ENCODE assay signal across 23 mouse cellular contexts in genomic region chr2:167381596-167381995, GRCm38 (mm10). TPM values are rescaled to one million over a fixed set of nuclear protein-coding genes. Genes with fewer than 3 reads are reported as not detected.
DNase-seq lines count a peak whose midpoint lies in the region; TF ChIP-seq lines count a peak whose summit lies in the region.
"Had no signal": no experiment of that assay in that cellular context is flagged by ENCODE, and none has a peak within 500 bp of the region (broad histone marks: within the 10 kb centered on the region; RNA-seq: fewer than 3 reads in every experiment).

No protein-coding gene starts in this region.

- no peaks in the 10 kb centered on the region for H3K9me3 ChIP-seq in megakaryocyte, embryonic 14.5 days
- H3K9me3 ChIP-seq: embryonic facial prominence, embryonic 15.5 days; forebrain, embryonic 15.5 days; hindbrain, embryonic 10.5 days; intestine, embryonic 15.5 days; limb, embryonic 13.5 days; liver, embryonic 13.5 days; midbrain, embryonic 13.5 days; neural tube, embryonic 12.5 days had no signal

- H3K27me3 ChIP-seq in kidney, adult 2 months (replicated peaks; ENCODE audit: control insufficient read depth, insufficient read depth, low read length) = no peaks in the 10 kb centered on the region
- peaks cover 86% of the 10 kb centered on the region for H3K27me3 ChIP-seq in megakaryocyte, embryonic 14.5 days (replicated peaks)
- H3K27me3 ChIP-seq: embryonic facial prominence, embryonic 15.5 days; forebrain, embryonic 15.5 days; intestine, embryonic 15.5 days; limb, embryonic 13.5 days; liver, embryonic 13.5 days; midbrain, embryonic 13.5 days; neural tube, embryonic 12.5 days had no signal

- H3K4me1 ChIP-seq in kidney, adult 2 months (ENCODE audit: control insufficient read depth, insufficient read depth, low read length) = peaks cover 26% of the 10 kb centered on the region
- peaks cover 5% of the 10 kb centered on the region; the same call in 1 of the 2 replicates for H3K4me1 ChIP-seq in brown adipose tissue, adult 24 weeks (ENCODE audit: control insufficient read depth, insufficient read depth, insufficient read length, low read length)
- H3K4me1 ChIP-seq in megakaryocyte, embryonic 14.5 days = peaks cover 41% of the 10 kb centered on the region
- H3K4me1 ChIP-seq: embryonic facial prominence, embryonic 15.5 days; forebrain, embryonic 15.5 days; limb, embryonic 13.5 days; midbrain, embryonic 13.5 days had no signal

- no peaks in the 10 kb centered on the region for H3K36me3 ChIP-seq in kidney, adult 2 months (ENCODE audit: control insufficient read depth, insufficient read depth, low read length)
- H3K36me3 ChIP-seq in megakaryocyte, embryonic 14.5 days (replicated peaks; ENCODE audit: low read length) = no peaks in the 10 kb centered on the region
- H3K36me3 ChIP-seq: embryonic facial prominence, embryonic 15.5 days; forebrain, embryonic 15.5 days; hindbrain, embryonic 10.5 days; intestine, embryonic 15.5 days; limb, embryonic 13.5 days; liver, embryonic 13.5 days; midbrain, embryonic 13.5 days; neural tube, embryonic 12.5 days had no signal

- H3K27ac ChIP-seq in kidney, adult 2 months (ENCODE audit: insufficient read depth, low read depth, low read length) = 0 out of 2 replicates have a peak overlapping the region, but pooled peaks have one; percentile 76
- H3K27ac ChIP-seq in brown adipose tissue, adult 24 weeks (replicated peaks; ENCODE audit: low read depth, low read length) = peak overlapping the region; percentile 37
- H3K27ac ChIP-seq: embryonic facial prominence, embryonic 15.5 days; forebrain, embryonic 15.5 days; hindbrain, embryonic 10.5 days; intestine, embryonic 15.5 days; layer of hippocampus, adult 2 months; limb, embryonic 13.5 days; midbrain, embryonic 13.5 days; neural tube, embryonic 12.5 days had no signal

- TF ChIP-seq CTCF in kidney, adult 2 months (conservative IDR thresholded peaks at IDR 0.05; ENCODE audit: insufficient read depth, insufficient read length, low read depth, low read length) = no peak

- 81% methylated on average over 7 of the region's 7 CpGs for WGBS in kidney, adult 2 months

- H3K4me3 ChIP-seq in kidney, adult 2 months (ENCODE audit: insufficient read depth, low read depth, low read length) = no peak overlapping the region
- H3K4me3 ChIP-seq in brown adipose tissue, adult 24 weeks (ENCODE audit: insufficient read depth, low read depth, low read length) = no peak overlapping the region
- peak overlapping the region; percentile 50 for H3K4me3 ChIP-seq in megakaryocyte, embryonic 14.5 days (replicated peaks)
- H3K4me3 ChIP-seq: embryonic facial prominence, embryonic 15.5 days; forebrain, embryonic 15.5 days; hindbrain, embryonic 10.5 days; intestine, embryonic 15.5 days; layer of hippocampus, adult 2 months; limb, embryonic 13.5 days; liver, embryonic 13.5 days; midbrain, embryonic 13.5 days; neural tube, embryonic 12.5 days had no signal

- no peak for TF ChIP-seq POLR2A in kidney, adult 2 months (IDR thresholded peaks at IDR 0.05; ENCODE audit: low read depth, low read length)

- no peak for DNase-seq in kidney, adult 2 months
- DNase-seq in kidney, postnatal 14 days = no peak
- DNase-seq in spleen, postnatal 36 days (ENCODE audit: low spot score in 2 of 2) = peak; percentile 77 to 79
- no peak for DNase-seq in adrenal gland, adult 18-20 months (ENCODE audit: low spot score in 2 of 2)
- no peak for DNase-seq in right cerebral cortex, adult 18-20 months
- DNase-seq in cerebellum, adult 9-11 months = no peak
- DNase-seq: cerebellum, adult 8-10 months; gastrocnemius, postnatal 10 days; heart, adult 11 months; kidney, adult 9 months; liver, embryonic 13.5 days; lung, embryonic 14.5 days; thymus, adult 18-20 months had no signal

RNA-seq across cellular contexts. Expression of gene B4galt5, which starts 32.6 kb away (rescaled TPM):
- polyA plus RNA-seq in kidney, adult 2 months (2012; rRNA removed) = 51.5 and 54.2 TPM in 2 replicates
- polyA plus RNA-seq in brown adipose tissue, adult 24 weeks (2012; ENCODE audit: insufficient read depth, insufficient read length, missing spikeins) = 3.8 and 6.7 TPM in 2 replicates
- polyA plus RNA-seq in megakaryocyte, embryonic 14.5 days (2012; ENCODE audit: insufficient read depth, low replicate concordance) = 3.7 and 4.1 TPM in 2 replicates
- 100 to 1,000 TPM in 1 of 2 experiments, 10 to 100 TPM in 1; 74.7 to 123 TPM for total RNA-seq in adrenal gland, adult 18-20 months (2021)

RNA-seq across cellular contexts. Expression of gene Slc9a8, which starts 39.9 kb away (rescaled TPM):
- polyA plus RNA-seq in kidney, adult 2 months (2012; rRNA removed) = 226 and 357 TPM in 2 replicates
- 9.0 and 13.5 TPM in 2 replicates for polyA plus RNA-seq in brown adipose tissue, adult 24 weeks (2012; ENCODE audit: insufficient read depth, insufficient read length, missing spikeins)
- polyA plus RNA-seq in megakaryocyte, embryonic 14.5 days (2012; ENCODE audit: insufficient read depth, low replicate concordance) = 3.4 and 4.4 TPM in 2 replicates
- 10 to 100 TPM; 32.6 to 33.1 TPM for total RNA-seq in adrenal gland, adult 18-20 months (2021)

Comparison
In these comparisons a context has a peak if more than half of its experiments do, and no peak if none do; other contexts are left out.
1. DNase-seq: peak in spleen, postnatal 36 days (2 of 2); none in kidney, adult 2 months (single experiment), kidney, postnatal 14 days (single experiment), adrenal gland, adult 18-20 months (0 of 2), right cerebral cortex, adult 18-20 months (single experiment) and cerebellum, adult 9-11 months (single experiment).
2. RNA of gene Slc9a8, which starts 39.9 kb away (polyA plus RNA-seq): 226 to 357 TPM in kidney, adult 2 months; 9.0 to 13.5 TPM in brown adipose tissue, adult 24 weeks and 3.4 to 4.4 TPM in megakaryocyte, embryonic 14.5 days; every median in the first group is over 10 times any median in the second.